In genomic region chr6:82753638-82754361, GRCm38 (mm10) we compare ENCODE assay signal across 13 mouse cellular contexts. TPM values are rescaled to one million over a fixed set of nuclear protein-coding genes. Genes with fewer than 3 reads are reported as not detected.
DNase-seq lines count a peak whose midpoint lies in the region; ATAC-seq and TF ChIP-seq lines count a peak whose summit lies in the region.
"Had no signal": no experiment of that assay in that cellular context is flagged by ENCODE, and none has a peak within 500 bp of the region (broad histone marks: within the 10 kb centered on the region; RNA-seq: fewer than 3 reads in every experiment).

No protein-coding gene starts in this region.

- H3K9ac ChIP-seq in liver, adult 2 months (ENCODE audit: low read depth, low read length): no peak overlapping the region
- H3K9ac ChIP-seq in liver, embryonic 12.5 days: no peak overlapping the region
- H3K9ac ChIP-seq in heart, embryonic 16.5 days (ENCODE audit: low read length): peak overlapping the region; percentile 37; the same call in 1 of the 2 replicates
- no peak overlapping the region for H3K9ac ChIP-seq in hindbrain, embryonic 11.5 days (ENCODE audit: low read depth, low read length)
- H3K9ac ChIP-seq in hindbrain, embryonic 13.5 days: no peak overlapping the region
- H3K9ac ChIP-seq: embryonic facial prominence, embryonic 12.5 days; hindbrain, embryonic 14.5 days; limb, embryonic 13.5 days; midbrain, embryonic 13.5 days; neural tube, embryonic 15.5 days had no signal

- H3K27me3 ChIP-seq in liver, adult 2 months (ENCODE audit: control insufficient read depth, insufficient read depth, low read length): no peaks in the 10 kb centered on the region
- H3K27me3 ChIP-seq in liver, embryonic 12.5 days (replicated peaks): no peaks in the 10 kb centered on the region
- H3K27me3 ChIP-seq in heart, embryonic 16.5 days (ENCODE audit: control insufficient read depth, insufficient read depth, low read length): no peaks in the 10 kb centered on the region
- no peaks in the 10 kb centered on the region for H3K27me3 ChIP-seq in myocyte (ENCODE audit: control insufficient read depth, insufficient read depth, insufficient read length)
- H3K27me3 ChIP-seq in hindbrain, embryonic 11.5 days (ENCODE audit: control insufficient read depth, insufficient read depth, low read length): no peaks in the 10 kb centered on the region
- H3K27me3 ChIP-seq in hindbrain, embryonic 13.5 days: no peaks in the 10 kb centered on the region
- H3K27me3 ChIP-seq: embryonic facial prominence, embryonic 12.5 days; limb, embryonic 13.5 days; midbrain, embryonic 13.5 days; neural tube, embryonic 15.5 days had no signal

- 67% methylated on average over 14 of the region's 14 CpGs for WGBS in liver, adult 2 months
- 63% methylated on average over 14 of the region's 14 CpGs for WGBS in liver, embryonic 12.5 days (ENCODE audit: insufficient replicate concordance)
- 43% methylated on average over 14 of the region's 14 CpGs for WGBS in heart, embryonic 16.5 days
- 92% methylated on average over 14 of the region's 14 CpGs for WGBS in hindbrain, embryonic 11.5 days
- WGBS in hindbrain, embryonic 13.5 days: 92% methylated on average over 14 of the region's 14 CpGs

- no peak for TF ChIP-seq POLR2A in liver, adult 2 months (IDR thresholded peaks at IDR 0.05; ENCODE audit: extremely low read depth, insufficient read depth, low read length)
- TF ChIP-seq POLR2A in myocyte (IDR thresholded peaks at IDR 0.05; ENCODE audit: insufficient read length, low read depth): no peak

- DNase-seq in liver, adult 2 months (ENCODE audit: extremely low read depth, low read depth, low spot score): no peak
- peak; percentile 49 to 56 for DNase-seq in cerebellum, postnatal 25 days
- no peak for DNase-seq in hindbrain, embryonic 11.5 days (ENCODE audit: low spot score)
- DNase-seq: right cerebral cortex, postnatal 4 days had no signal

- no peaks in the 10 kb centered on the region for H3K36me3 ChIP-seq in liver, adult 2 months (ENCODE audit: control insufficient read depth, insufficient read depth, low read length)
- peaks cover 42% of the 10 kb centered on the region for H3K36me3 ChIP-seq in liver, embryonic 12.5 days
- H3K36me3 ChIP-seq in heart, embryonic 16.5 days (ENCODE audit: control insufficient read depth, insufficient read depth): peaks cover 6% of the 10 kb centered on the region; the same call in 1 of the 2 replicates
- peaks cover 2% of the 10 kb centered on the region for H3K36me3 ChIP-seq in myocyte (ENCODE audit: control insufficient read depth, insufficient read depth)
- 0 out of 2 replicates have a peak, but pooled peaks cover 2% of the 10 kb centered on the region for H3K36me3 ChIP-seq in hindbrain, embryonic 11.5 days (ENCODE audit: control insufficient read depth, insufficient read depth, low read length)
- H3K36me3 ChIP-seq in hindbrain, embryonic 13.5 days: 0 out of 2 replicates have a peak, but pooled peaks cover 1% of the 10 kb centered on the region
- H3K36me3 ChIP-seq: midbrain, embryonic 13.5 days; neural tube, embryonic 15.5 days had no signal

- no peak overlapping the region for H3K4me3 ChIP-seq in liver, adult 2 months (ENCODE audit: insufficient read depth, low read depth, low read length)
- no peak overlapping the region for H3K4me3 ChIP-seq in liver, embryonic 12.5 days
- H3K4me3 ChIP-seq in heart, embryonic 16.5 days (ENCODE audit: low read length): no peak overlapping the region
- H3K4me3 ChIP-seq in myocyte: no peak overlapping the region
- H3K4me3 ChIP-seq in hindbrain, embryonic 11.5 days (ENCODE audit: low read depth, low read length): no peak overlapping the region
- no peak overlapping the region for H3K4me3 ChIP-seq in hindbrain, embryonic 13.5 days
- H3K4me3 ChIP-seq: embryonic facial prominence, embryonic 12.5 days; limb, embryonic 13.5 days; midbrain, embryonic 13.5 days; neural tube, embryonic 15.5 days had no signal

- H3K4me1 ChIP-seq in liver, adult 2 months (ENCODE audit: control insufficient read depth, insufficient read depth, low read length): peaks cover 4% of the 10 kb centered on the region; the same call in 1 of the 2 replicates
- H3K4me1 ChIP-seq in liver, embryonic 12.5 days: peaks cover 47% of the 10 kb centered on the region
- peaks cover 48% of the 10 kb centered on the region for H3K4me1 ChIP-seq in heart, embryonic 16.5 days (ENCODE audit: control insufficient read depth, insufficient read depth, low read length)
- no peaks in the 10 kb centered on the region for H3K4me1 ChIP-seq in hindbrain, embryonic 11.5 days (replicated peaks; ENCODE audit: control insufficient read depth, insufficient read depth, low read length)
- no peaks in the 10 kb centered on the region for H3K4me1 ChIP-seq in hindbrain, embryonic 13.5 days (replicated peaks)
- H3K4me1 ChIP-seq: embryonic facial prominence, embryonic 12.5 days; limb, embryonic 13.5 days; midbrain, embryonic 13.5 days; neural tube, embryonic 15.5 days had no signal

- no peak overlapping the region for H3K4me2 ChIP-seq in liver, embryonic 12.5 days
- peak overlapping the region; percentile 24; the same call in 1 of the 2 replicates for H3K4me2 ChIP-seq in heart, embryonic 16.5 days (ENCODE audit: low read depth, low read length)
- H3K4me2 ChIP-seq in myocyte (ENCODE audit: low read depth): peak overlapping the region; percentile 69
- H3K4me2 ChIP-seq in hindbrain, embryonic 11.5 days (replicated peaks; ENCODE audit: low read depth, low read length): no peak overlapping the region
- H3K4me2 ChIP-seq in hindbrain, embryonic 13.5 days: no peak overlapping the region
- H3K4me2 ChIP-seq: embryonic facial prominence, embryonic 12.5 days; hindbrain, embryonic 14.5 days; limb, embryonic 13.5 days; midbrain, embryonic 13.5 days; neural tube, embryonic 15.5 days had no signal

- TF ChIP-seq CTCF in liver, adult 2 months (IDR thresholded peaks at IDR 0.05; ENCODE audit: low read depth, low read length): 0 out of 2 replicates have a peak, but pooled peaks have one; percentile 13

- ATAC-seq in liver, embryonic 12.5 days: no peak
- peak; percentile 34; the same call in 1 of the 2 replicates for ATAC-seq in heart, embryonic 16.5 days (replicated peaks; ENCODE audit: extremely low read depth, insufficient read depth, low FRiP score)
- no peak for ATAC-seq in hindbrain, embryonic 11.5 days (ENCODE audit: low FRiP score)
- no peak for ATAC-seq in hindbrain, embryonic 13.5 days (ENCODE audit: low FRiP score)
- ATAC-seq: midbrain, embryonic 13.5 days had no signal

- H3K79me2 ChIP-seq in liver, adult 2 months (ENCODE audit: control insufficient read depth, insufficient read depth, low read length): no peaks in the 10 kb centered on the region
- peaks cover 43% of the 10 kb centered on the region for H3K79me2 ChIP-seq in myocyte (ENCODE audit: control insufficient read depth, insufficient read depth)

- no peaks in the 10 kb centered on the region for H3K9me3 ChIP-seq in liver, embryonic 12.5 days (replicated peaks)
- no peaks in the 10 kb centered on the region for H3K9me3 ChIP-seq in heart, embryonic 16.5 days (replicated peaks; ENCODE audit: control insufficient read depth, low read length)
- no peaks in the 10 kb centered on the region for H3K9me3 ChIP-seq in hindbrain, embryonic 11.5 days (ENCODE audit: control insufficient read depth, low read length)
- H3K9me3 ChIP-seq in hindbrain, embryonic 13.5 days: no peaks in the 10 kb centered on the region
- H3K9me3 ChIP-seq: embryonic facial prominence, embryonic 12.5 days; limb, embryonic 13.5 days; midbrain, embryonic 13.5 days; neural tube, embryonic 15.5 days had no signal

- no peak overlapping the region for H3K27ac ChIP-seq in liver, adult 2 months (replicated peaks; ENCODE audit: insufficient read depth, low read depth, low read length)
- H3K27ac ChIP-seq in liver, embryonic 12.5 days: no peak overlapping the region
- H3K27ac ChIP-seq in heart, embryonic 16.5 days (ENCODE audit: low read length): peak overlapping the region; percentile 88
- H3K27ac ChIP-seq in hindbrain, embryonic 11.5 days (ENCODE audit: low read depth, low read length): no peak overlapping the region
- H3K27ac ChIP-seq in hindbrain, embryonic 13.5 days: no peak overlapping the region
- H3K27ac ChIP-seq: embryonic facial prominence, embryonic 12.5 days; hindbrain, embryonic 14.5 days; midbrain, embryonic 13.5 days; neural tube, embryonic 15.5 days had no signal

- H3ac ChIP-seq in myocyte (ENCODE audit: control insufficient read depth, insufficient read length): no peak overlapping the region

TF ChIP-seq in myocyte, 11 proteins besides CTCF, POLR2A, EP300 and RAD21:
- TF ChIP-seq MYOD1 (IDR thresholded peaks at IDR 0.05; ENCODE audit: control insufficient read depth in 1 of 3, insufficient read length in 2 of 3, low read depth in 2 of 3) (peak in 2 of 3 experiments; percentile 55 to 77), USF1 (IDR thresholded peaks at IDR 0.05; ENCODE audit: low read depth) (no peak), SRF (IDR thresholded peaks at IDR 0.05; ENCODE audit: control insufficient read depth, insufficient read length, low read depth) (no peak), MAX (IDR thresholded peaks at IDR 0.05; ENCODE audit: low read depth) (no peak)

RNA-seq across cellular contexts. Expression of gene Hk2, which starts 20.5 kb away (rescaled TPM):
- total RNA-seq in liver, adult 2 months (2014; rRNA removed): 1.0 and 1.3 TPM in 2 replicates
- polyA plus RNA-seq in liver, adult 2 months (2012; rRNA removed): 0.54 and 0.87 TPM in 2 replicates
- 10.1 and 11.1 TPM in 2 replicates for polyA plus RNA-seq in liver, embryonic 12.5 days (2016; fragmentation: Nextera tagmentation; extraction: Ambion mirVana)
- 37.4 and 46.7 TPM in 2 replicates for polyA plus RNA-seq in heart, embryonic 16.5 days (2015; fragmentation: Nextera tagmentation; extraction: Ambion mirVana)
- polyA plus RNA-seq in myocyte (2012; fragmentation: generic; extraction: Trizol): 81.2 TPM
- polyA plus RNA-seq in hindbrain, embryonic 11.5 days (2014; fragmentation: Nextera tagmentation; extraction: Ambion mirVana): 16.2 and 18.7 TPM in 2 replicates
- 3.7 TPM in 2 replicates for polyA plus RNA-seq in hindbrain, embryonic 13.5 days (2015; fragmentation: Nextera tagmentation; extraction: Ambion mirVana)

RNA-seq across cellular contexts. Expression of gene Pole4, which starts 48.6 kb away (rescaled TPM):
- 23.7 and 24.8 TPM in 2 replicates for total RNA-seq in liver, adult 2 months (2014; rRNA removed)
- polyA plus RNA-seq in liver, adult 2 months (2012; rRNA removed): 12.2 and 21.5 TPM in 2 replicates
- polyA plus RNA-seq in liver, embryonic 12.5 days (2016; fragmentation: Nextera tagmentation; extraction: Ambion mirVana): 80.8 and 81.1 TPM in 2 replicates
- polyA plus RNA-seq in heart, embryonic 16.5 days (2015; fragmentation: Nextera tagmentation; extraction: Ambion mirVana): 81.5 and 90.4 TPM in 2 replicates
- polyA plus RNA-seq in myocyte (2012; fragmentation: generic; extraction: Trizol): 43.8 TPM
- 104 and 107 TPM in 2 replicates for polyA plus RNA-seq in hindbrain, embryonic 11.5 days (2014; fragmentation: Nextera tagmentation; extraction: Ambion mirVana)
- 103 and 104 TPM in 2 replicates for polyA plus RNA-seq in hindbrain, embryonic 13.5 days (2015; fragmentation: Nextera tagmentation; extraction: Ambion mirVana)

Comparison
In these comparisons a context has a peak if more than half of its experiments do, and no peak if none do; other contexts are left out.
1. DNase-seq: peak in cerebellum, postnatal 25 days (2 of 2); none in liver, adult 2 months (single experiment) and hindbrain, embryonic 11.5 days (single experiment).
2. H3K4me2 ChIP-seq: peak in heart, embryonic 16.5 days (single experiment) and myocyte (single experiment); none in liver, embryonic 12.5 days (single experiment), hindbrain, embryonic 11.5 days (single experiment) and hindbrain, embryonic 13.5 days (single experiment).